Mouse (Mus musculus) CD4-positive, CD25-positive, alpha-beta regulatory T cell, adult 4 months (primary cell): ENCODE data around the gene Casq1. TPM values are rescaled to one million over a fixed set of nuclear protein-coding genes. Genes with fewer than 3 reads are reported as not detected.
"Not testable (repeated sequence)": the region's sequence is repeated elsewhere in the genome, so short reads cannot be mapped to it uniquely, and the experiment has no call there.

Experiments used
- ATAC-seq: one replicate; pipeline ENCODE4 v1.8.0; 2017
- polyA plus RNA-seq, 2 experiments: library from polyadenylated mRNA; unstranded; fragments of 100-300 nt; shearing (Covaris generic); gene quantifications; one replicate each; pipeline ENCODE4 v1.2.1; 2017

Gene Casq1
- not detected for polyA plus RNA-seq

GRCm38 (mm10) chr1:172219451-172220406 lies at the start of gene Casq1:
Gene Casq1 (minus strand): TSS chr1:172219868.
- ATAC-seq: no peak

GRCm38 (mm10) chr1:172261477-172262078 lies 41.9 kb upstream of the Casq1 start, which contains the start of gene Igsf8:
Gene Igsf8 (plus strand): TSS chr1:172261641.
- no peak for ATAC-seq

- ATAC-seq: no peak
These were observed 38.6 kb upstream of the Casq1 start, which contains the start of gene Atp1a4 for GRCm38 (mm10) chr1:172258314-172258713. Gene Atp1a4 (minus strand): TSS chr1:172258414.

- peak; percentile 62 for ATAC-seq
These were observed 28.0 kb upstream of the Casq1 start for GRCm38 (mm10) chr1:172247679-172248078.

- ATAC-seq: no peak
These were observed 27.5 kb upstream of the Casq1 start for GRCm38 (mm10) chr1:172247216-172247615.

- ATAC-seq: not testable (repeated sequence)
These were observed 25.0 kb upstream of the Casq1 start for GRCm38 (mm10) chr1:172244645-172245044.

GRCm38 (mm10) chr1:172243547-172244205 lies 24.0 kb upstream of the Casq1 start:
- no peak for ATAC-seq

GRCm38 (mm10) chr1:172242401-172242800 lies 22.7 kb upstream of the Casq1 start:
- no peak for ATAC-seq

GRCm38 (mm10) chr1:172240945-172241708 lies 21.5 kb upstream of the Casq1 start:
- no peak for ATAC-seq

GRCm38 (mm10) chr1:172229215-172229614 lies 9.5 kb upstream of the Casq1 start:
- no peak for ATAC-seq

- ATAC-seq: no peak
These were observed 8.5 kb upstream of the Casq1 start for GRCm38 (mm10) chr1:172228209-172228608.

- ATAC-seq: no peak
These were observed 1.8 kb upstream of the Casq1 start for GRCm38 (mm10) chr1:172221297-172222063.

- no peak for ATAC-seq
These were observed 746 bp upstream of the Casq1 start for GRCm38 (mm10) chr1:172220414-172220813.

- no peak for ATAC-seq
These were observed 1.3 kb downstream of the Casq1 start for GRCm38 (mm10) chr1:172218164-172218910.

- peak; percentile 96 for ATAC-seq
These were observed 2.5 kb downstream of the Casq1 start for GRCm38 (mm10) chr1:172217148-172217547.

- ATAC-seq: no peak
These were observed 4.9 kb downstream of the Casq1 start for GRCm38 (mm10) chr1:172214748-172215147.

GRCm38 (mm10) chr1:172213771-172214170 lies 5.9 kb downstream of the Casq1 start:
- ATAC-seq: no peak

- ATAC-seq: no peak
These were observed 6.9 kb downstream of the Casq1 start for GRCm38 (mm10) chr1:172212776-172213175.

GRCm38 (mm10) chr1:172207111-172207584 lies 12.5 kb downstream of the Casq1 start:
- ATAC-seq: no peak

GRCm38 (mm10) chr1:172206141-172206917 lies 13.3 kb downstream of the Casq1 start, which contains the start of gene Pea15a:
Gene Pea15a (minus strand): TSS chr1:172206804.
- peak; percentile 69 for ATAC-seq
